Mouse (Mus musculus) liver (tissue): ENCODE results near the gene Dhx58.

Experiments used
- DNase-seq: peaks from one replicate; pipeline ENCODE4 v3.0.0-alpha.2; 2020; ENCODE audit warnings: mixed read lengths

Gene Dhx58

GRCm38 (mm10) chr11:100703851-100704531, at the start of gene Dhx58:
Dhx58 (minus strand) TSS chr11:100704271.
- no peak for DNase-seq

DNA sequence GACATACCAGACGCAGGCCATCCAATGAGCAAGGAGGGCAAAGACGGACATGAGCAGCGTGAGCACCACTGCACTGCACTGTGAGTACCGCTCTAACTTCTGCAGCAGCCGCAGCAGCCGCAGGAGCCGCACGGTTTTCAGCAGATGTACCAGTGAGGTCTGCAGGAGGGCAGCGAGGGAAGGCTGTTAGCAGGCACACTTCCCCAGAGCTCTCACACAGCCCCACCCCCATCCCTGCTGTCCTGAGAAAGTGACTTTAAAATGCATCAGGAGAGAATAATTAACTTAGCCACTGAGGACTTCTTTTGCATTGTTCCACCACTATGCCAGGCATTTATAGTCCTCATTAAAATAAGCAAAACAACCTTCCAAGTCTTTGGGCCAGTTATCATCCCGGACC, 48.2 kb upstream of the Dhx58 start:
- DNase-seq: no peak

DNA sequence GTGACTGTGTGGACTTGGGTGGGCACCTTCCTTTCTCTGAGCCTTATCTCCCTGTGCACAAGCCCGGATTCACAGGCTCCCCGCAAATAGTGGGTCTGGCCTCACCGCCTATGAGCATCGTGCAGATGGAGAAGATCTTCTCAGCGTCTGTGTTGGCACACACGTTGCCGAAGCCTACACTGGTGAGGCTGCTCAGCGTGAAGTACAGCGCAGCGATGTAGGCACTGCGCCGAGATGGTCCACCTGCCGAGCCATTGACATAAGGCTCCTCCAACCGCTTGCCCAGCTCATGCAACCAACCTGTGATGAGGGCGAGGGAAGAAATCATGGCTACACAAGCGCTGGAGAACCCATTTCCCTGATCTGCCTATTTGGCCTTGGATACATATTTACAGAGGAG, 46.1 kb upstream of the Dhx58 start:
- no peak for DNase-seq

GRCm38 (mm10) chr11:100749469-100749868, 45.4 kb upstream of the Dhx58 start:
- no peak for DNase-seq

GRCm38 (mm10) chr11:100748620-100749019, 44.5 kb upstream of the Dhx58 start:
- no peak for DNase-seq

DNA sequence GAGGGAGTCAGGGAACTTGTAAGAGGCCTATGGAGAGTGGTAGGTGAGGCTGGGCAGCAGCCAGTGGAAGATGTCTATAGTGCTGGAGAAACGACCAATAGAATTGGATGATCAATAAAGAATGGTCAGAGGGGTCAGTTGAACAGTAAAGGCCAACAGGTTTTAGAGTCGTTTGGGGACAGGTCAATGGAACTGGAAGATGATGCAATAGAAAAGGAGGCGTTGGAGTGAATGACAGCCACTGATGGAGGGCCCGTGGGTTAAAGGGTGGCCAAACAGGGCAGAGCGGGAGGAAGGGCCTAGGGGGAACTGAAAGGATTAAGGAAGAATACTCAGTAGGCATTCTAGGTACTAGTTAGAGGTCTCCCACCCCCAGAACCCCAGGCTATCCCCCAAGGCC, 43.0 kb upstream of the Dhx58 start:
- DNase-seq: no peak

DNA sequence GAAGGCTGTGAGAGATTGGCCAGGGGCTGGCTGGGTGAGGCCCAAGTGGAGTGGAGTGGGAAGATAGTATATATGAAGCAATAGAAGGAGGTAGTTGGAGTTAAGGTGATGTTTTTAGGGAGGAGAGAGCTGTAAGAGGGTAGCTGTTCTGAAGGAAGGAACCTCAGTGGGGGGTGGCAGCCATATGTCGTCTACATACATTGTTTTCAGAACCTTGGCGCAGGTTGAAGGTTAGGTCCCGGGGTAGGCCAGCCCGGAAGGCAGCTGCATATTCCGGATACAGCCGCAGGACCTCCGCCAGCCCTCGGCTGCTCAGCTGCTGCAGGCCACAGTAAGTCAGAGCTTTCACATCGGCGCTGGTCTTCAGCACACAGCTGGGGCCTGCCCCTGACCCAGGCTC, 42.5 kb upstream of the Dhx58 start:
- DNase-seq: no peak

DNA sequence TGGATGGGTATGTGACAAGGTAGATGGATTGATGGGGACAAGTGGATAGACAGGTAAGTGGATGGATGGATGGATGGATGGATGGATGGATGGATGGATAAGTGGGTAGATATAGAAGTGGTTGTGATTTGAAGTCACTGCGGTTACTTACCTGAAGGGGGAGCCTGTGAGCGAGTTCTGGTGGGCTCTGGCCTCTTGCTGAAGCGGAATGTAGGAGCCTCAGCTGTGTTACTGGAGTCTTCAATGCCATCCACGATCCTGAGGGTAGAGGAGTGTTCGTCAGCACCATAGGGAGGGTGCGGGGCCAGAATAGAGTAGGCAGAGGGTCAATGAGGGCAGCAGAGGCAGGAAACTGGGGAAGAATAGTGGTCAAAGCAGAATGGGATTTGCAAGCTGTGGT, 41.0 kb upstream of the Dhx58 start:
- peak; percentile 59 for DNase-seq

DNA sequence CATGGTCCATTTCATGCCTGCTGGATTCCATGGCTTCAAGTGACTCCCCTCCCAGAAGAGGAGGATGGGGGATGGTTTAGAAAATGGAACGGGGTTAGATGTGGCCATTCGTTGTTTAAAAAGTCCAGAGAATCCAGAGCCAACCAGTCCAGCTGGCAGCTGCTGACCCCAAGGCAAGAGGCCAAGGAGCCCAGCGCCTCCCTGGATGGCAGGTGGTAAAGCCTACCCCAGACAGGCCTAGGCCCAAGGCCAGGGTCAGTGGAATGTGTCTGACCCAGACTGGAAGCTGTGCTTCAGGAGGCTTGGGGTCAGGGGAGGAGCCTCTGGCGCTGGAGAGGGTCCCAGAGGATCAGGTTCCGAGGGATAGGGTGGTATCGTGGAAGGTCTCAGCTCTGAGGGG, 37.3 kb upstream of the Dhx58 start:
- no peak for DNase-seq

- peak; percentile 37 for DNase-seq
These were observed 34.7 kb upstream of the Dhx58 start for GRCm38 (mm10) chr11:100738749-100739148.

- peak; percentile 99 for DNase-seq
These were observed 34.1 kb upstream of the Dhx58 start, which contains the start of gene Rab5c for GRCm38 (mm10) chr11:100738066-100738604. Rab5c (minus strand) TSS chr11:100738215.

DNA sequence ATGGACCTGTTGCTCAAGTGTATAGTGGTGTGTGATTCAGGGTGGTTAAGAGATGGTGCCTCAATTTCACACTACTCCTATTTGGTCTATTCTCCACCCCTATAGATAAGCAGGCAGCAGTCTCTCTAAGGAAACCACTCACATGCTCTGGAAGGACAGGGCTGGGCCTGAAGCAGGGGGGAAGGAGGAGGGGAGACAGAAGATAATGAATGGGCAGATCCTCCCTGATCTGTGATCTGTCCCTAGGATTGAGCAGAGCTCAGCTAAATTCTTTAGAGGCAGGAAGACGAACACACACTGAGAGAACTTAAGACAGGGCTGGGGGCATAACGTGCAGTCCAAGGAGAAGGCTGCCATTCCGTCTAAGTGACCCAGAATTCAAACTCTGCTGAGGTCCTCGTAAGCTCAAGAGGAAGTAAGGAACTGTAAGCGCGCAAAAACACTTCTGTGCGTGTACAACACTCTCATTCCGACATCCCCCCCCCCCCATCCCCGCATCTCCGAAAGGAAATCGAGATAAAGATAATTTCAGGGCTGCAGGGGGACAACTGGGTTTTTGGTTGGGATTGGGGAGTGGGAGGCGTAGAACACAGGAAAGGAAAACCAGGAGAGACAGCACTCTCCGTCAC, 33.1 kb upstream of the Dhx58 start:
- DNase-seq: peak; percentile 83

DNA sequence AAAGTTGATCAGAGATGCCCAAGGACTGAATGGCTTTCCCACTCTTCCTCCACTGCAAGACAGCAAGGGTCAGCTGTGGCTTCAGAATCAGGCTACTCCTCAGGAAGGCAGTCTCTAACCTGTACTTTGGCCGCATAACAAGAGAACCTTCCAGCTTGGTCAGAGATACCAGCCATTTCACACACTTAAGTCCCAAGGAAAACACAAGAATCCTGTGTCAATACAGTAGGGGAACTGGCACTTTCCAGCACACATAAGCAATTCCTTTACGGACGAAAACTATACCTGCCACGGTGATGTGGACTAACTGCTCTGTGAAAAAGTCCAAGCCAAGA, 32.6 kb upstream of the Dhx58 start:
- no peak for DNase-seq

- DNase-seq: peak; percentile 53
These were observed 32.1 kb upstream of the Dhx58 start for GRCm38 (mm10) chr11:100735954-100736745.

DNA sequence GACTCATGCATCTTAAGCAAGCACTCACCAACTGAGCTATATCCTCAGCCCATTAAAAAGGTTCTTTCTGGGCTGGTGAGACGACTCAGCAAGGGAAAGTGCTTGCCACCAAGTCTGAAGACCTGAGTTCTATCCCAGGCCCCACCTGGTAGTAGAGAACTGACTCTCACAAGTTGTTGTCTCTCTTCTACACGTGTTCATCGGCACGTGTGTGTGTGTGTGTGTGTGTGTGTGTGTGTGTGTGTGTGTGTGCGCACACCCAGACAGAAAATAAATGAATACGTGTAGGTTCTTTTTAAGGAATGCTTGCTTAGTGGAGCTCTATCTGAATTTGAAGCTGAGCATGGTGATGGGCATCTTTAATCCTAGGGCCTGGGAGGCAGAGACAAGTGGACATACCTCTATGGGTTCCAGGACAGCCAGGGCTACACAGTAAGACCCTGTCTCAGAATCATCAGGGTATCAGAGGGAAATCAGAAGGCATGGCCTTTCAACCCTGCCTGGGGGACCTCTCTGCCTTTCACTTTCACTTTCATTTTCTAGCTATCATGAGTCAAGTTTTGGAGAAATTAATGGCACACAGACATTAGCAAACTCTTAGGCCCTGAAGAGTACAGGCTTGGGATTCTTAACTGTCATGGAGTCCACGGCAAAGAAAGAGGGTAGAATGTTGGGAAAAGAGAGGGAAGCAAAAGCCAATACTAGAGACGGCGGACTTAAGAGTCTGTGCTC, 31.2 kb upstream of the Dhx58 start:
- DNase-seq: no peak

GRCm38 (mm10) chr11:100730477-100731205, 26.6 kb upstream of the Dhx58 start:
- DNase-seq: no peak

DNA sequence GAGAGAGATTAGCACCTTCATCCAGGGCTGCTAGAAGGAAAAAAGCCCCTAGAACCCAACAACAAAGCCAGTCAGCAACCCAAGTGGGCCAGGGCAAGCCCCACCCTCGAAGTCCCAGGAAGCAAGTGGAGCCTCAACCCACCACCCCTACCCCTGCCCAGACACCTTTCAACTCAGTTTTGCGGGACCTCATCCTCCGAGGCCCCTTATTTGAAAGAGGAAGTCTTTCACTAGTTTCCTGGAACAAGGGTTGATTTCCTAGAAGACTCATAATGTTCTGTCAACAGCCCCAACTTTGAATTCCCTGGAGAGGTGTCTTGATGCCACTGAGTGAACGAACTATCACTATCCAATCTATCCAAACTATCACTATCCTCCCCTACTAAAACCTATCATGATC, 25.9 kb upstream of the Dhx58 start:
- no peak for DNase-seq

- no peak for DNase-seq
These were observed 24.5 kb upstream of the Dhx58 start for GRCm38 (mm10) chr11:100728601-100729000.

- DNase-seq: no peak
These were observed 23.1 kb upstream of the Dhx58 start for GRCm38 (mm10) chr11:100727201-100727600.

DNA sequence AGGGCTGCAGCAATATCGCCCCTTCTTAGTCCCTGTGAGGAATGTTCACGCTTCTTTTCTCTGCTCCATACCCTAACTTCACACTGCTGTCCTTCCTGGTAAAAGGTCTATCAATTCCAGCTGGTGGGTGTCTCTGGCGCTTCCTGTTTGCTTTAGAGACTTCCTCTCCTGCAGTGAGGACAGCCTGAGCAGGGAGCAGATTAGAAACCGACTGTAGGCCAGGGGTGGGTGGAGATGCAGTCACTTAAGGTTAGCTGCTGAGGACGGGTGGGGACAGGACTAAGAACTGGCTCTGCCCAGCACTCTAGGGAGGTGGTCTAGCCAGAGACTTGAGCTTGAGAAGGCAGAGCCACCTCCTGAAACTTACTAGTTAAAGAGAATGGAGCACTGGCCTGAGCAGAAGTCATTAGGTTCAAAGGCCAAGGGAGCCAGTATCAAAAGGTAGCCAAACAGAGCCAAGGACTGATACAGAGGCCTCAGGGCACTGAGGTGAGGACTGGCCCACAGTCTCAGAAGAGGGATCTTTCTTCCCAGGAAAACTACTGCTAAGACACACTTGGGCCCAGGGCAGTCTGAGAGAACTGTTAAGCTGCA, 20.9 kb upstream of the Dhx58 start:
- DNase-seq: no peak

GRCm38 (mm10) chr11:100722493-100723028, 18.5 kb upstream of the Dhx58 start:
- no peak for DNase-seq
